Mouse (Mus musculus): ENCODE data around the gene Sec22c.

- TF ChIP-seq EP300 (IDR thresholded peaks at IDR 0.05; ENCODE audit: insufficient read depth, low read depth, low read length) (no peak), POLR2A (IDR thresholded peaks at IDR 0.05; ENCODE audit: insufficient read depth, low read depth, low read length) (no peak), CTCF (IDR thresholded peaks at IDR 0.05) (no peak)
Measured at GRCm38 (mm10) chr9:121710584-121710975, 5.3 kb upstream of the Sec22c start.
